Mouse (Mus musculus): ENCODE data around the gene Krt10. TPM values are rescaled to one million over a fixed set of nuclear protein-coding genes. Genes with fewer than 3 reads are reported as not detected.
A peak's percentile ranks its signal among the peaks of the same experiment; 100 is the strongest.

Gene Krt10
- polyA plus RNA-seq, 1 experiment from 2014 or later = 24.0 TPM

- 30% methylated on average over 9 of the region's 9 CpGs for WGBS
Observed at GRCm38 (mm10) chr11:99364412-99364811, 24.8 kb downstream of the Krt10 start.

GRCm38 (mm10) chr11:99361423-99361822, 27.7 kb downstream of the Krt10 start:
- ATAC-seq (ENCODE audit: insufficient number of reproducible peaks, low FRiP score, low TSS enrichment, low read depth) (no peak), DNase-seq (ENCODE audit: low spot score) (no peak)
- 83% methylated on average over 8 of the region's 8 CpGs for WGBS

More at GRCm38 (mm10) chr11:99364412-99364811, 24.8 kb downstream of the Krt10 start:
- no peak overlapping the region for H3K27ac ChIP-seq (replicated peaks; ENCODE audit: low read depth, low read length)
- H3K4me3 ChIP-seq (ENCODE audit: low read depth, low read length) = no peak overlapping the region
- H3K36me3 ChIP-seq (ENCODE audit: control insufficient read depth, insufficient read depth, low read length) = no peaks in the 10 kb centered on the region
- H3K4me1 ChIP-seq (ENCODE audit: control insufficient read depth, insufficient read depth, low read length) = no peaks in the 10 kb centered on the region
- H3K4me2 ChIP-seq (ENCODE audit: low read depth, severe bottlenecking) = no peak overlapping the region
- no peak overlapping the region for H3K9ac ChIP-seq (ENCODE audit: low read length)
- DNase-seq (ENCODE audit: low spot score) (peak; percentile 64), ATAC-seq (ENCODE audit: insufficient number of reproducible peaks, low FRiP score, low TSS enrichment, low read depth) (no peak)
- no peaks in the 10 kb centered on the region for H3K9me3 ChIP-seq (ENCODE audit: control insufficient read depth, low read length)
- H3K27me3 ChIP-seq (ENCODE audit: control insufficient read depth, insufficient read depth, low read length) = no peaks in the 10 kb centered on the region

GRCm38 (mm10) chr11:99351004-99351403, 38.2 kb downstream of the Krt10 start, which contains the start of gene Krt27:
Gene Krt27, minus strand, starts transcription at chr11:99351104.
- no peak within 1 kb of the TSS for H3K9ac ChIP-seq (ENCODE audit: low read length)
- WGBS = 77% methylated on average over 12 of the region's 12 CpGs
- H3K27me3 ChIP-seq (ENCODE audit: control insufficient read depth, insufficient read depth, low read length) = no peaks in the 10 kb centered on the region
- H3K36me3 ChIP-seq (ENCODE audit: control insufficient read depth, insufficient read depth, low read length) = no peaks in the 10 kb centered on the region
- H3K4me1 ChIP-seq (ENCODE audit: control insufficient read depth, insufficient read depth, low read length) = no peaks in the 10 kb centered on the region
- DNase-seq (ENCODE audit: low spot score) (no peak), ATAC-seq (ENCODE audit: insufficient number of reproducible peaks, low FRiP score, low TSS enrichment, low read depth) (no peak)
- no peak within 1 kb of the TSS for H3K4me3 ChIP-seq (ENCODE audit: low read depth, low read length)
- no peak within 1 kb of the TSS for H3K27ac ChIP-seq (replicated peaks; ENCODE audit: low read depth, low read length)
- no peak within 1 kb of the TSS for H3K4me2 ChIP-seq (ENCODE audit: low read depth, severe bottlenecking)
- H3K9me3 ChIP-seq (ENCODE audit: control insufficient read depth, low read length) = no peaks in the 10 kb centered on the region

More at GRCm38 (mm10) chr11:99361423-99361822, 27.7 kb downstream of the Krt10 start:
- Histone ChIP-seq H3K27me3 (ENCODE audit: control insufficient read depth, insufficient read depth, low read length) (no peaks in the 10 kb centered on the region), H3K9me3 (ENCODE audit: control insufficient read depth, low read length) (no peaks in the 10 kb centered on the region), H3K4me1 (ENCODE audit: control insufficient read depth, insufficient read depth, low read length) (no peaks in the 10 kb centered on the region), H3K36me3 (ENCODE audit: control insufficient read depth, insufficient read depth, low read length) (no peaks in the 10 kb centered on the region), H3K27ac (replicated peaks; ENCODE audit: low read depth, low read length) (no peak overlapping the region), H3K4me2 (ENCODE audit: low read depth, severe bottlenecking) (no peak overlapping the region), H3K9ac (ENCODE audit: low read length) (no peak overlapping the region), H3K4me3 (ENCODE audit: low read depth, low read length) (no peak overlapping the region)

GRCm38 (mm10) chr11:99339299-99339847, 49.8 kb downstream of the Krt10 start:
- 84% methylated on average over 11 of the region's 11 CpGs for WGBS
- H3K9ac ChIP-seq (ENCODE audit: low read length) = no peak overlapping the region
- H3K4me1 ChIP-seq (ENCODE audit: control insufficient read depth, insufficient read depth, low read length) = no peaks in the 10 kb centered on the region
- DNase-seq (ENCODE audit: low spot score) = no peak
- H3K4me3 ChIP-seq (ENCODE audit: low read depth, low read length) = no peak overlapping the region
- no peaks in the 10 kb centered on the region for H3K9me3 ChIP-seq (ENCODE audit: control insufficient read depth, low read length)
- no peak overlapping the region for H3K4me2 ChIP-seq (ENCODE audit: low read depth, severe bottlenecking)
- ATAC-seq (ENCODE audit: insufficient number of reproducible peaks, low FRiP score, low TSS enrichment, low read depth) = no peak
- no peak overlapping the region for H3K27ac ChIP-seq (replicated peaks; ENCODE audit: low read depth, low read length)
- no peaks in the 10 kb centered on the region for H3K36me3 ChIP-seq (ENCODE audit: control insufficient read depth, insufficient read depth, low read length)
- no peaks in the 10 kb centered on the region for H3K27me3 ChIP-seq (ENCODE audit: control insufficient read depth, insufficient read depth, low read length)

GRCm38 (mm10) chr11:99337866-99338265, 51.3 kb downstream of the Krt10 start, which contains the start of gene Krt26:
Gene Krt26, minus strand, starts transcription at chr11:99337966.
- no peaks in the 10 kb centered on the region for H3K27me3 ChIP-seq (ENCODE audit: control insufficient read depth, insufficient read depth, low read length)
- no peak within 1 kb of the TSS for H3K4me3 ChIP-seq (ENCODE audit: low read depth, low read length)
- no peak for ATAC-seq (ENCODE audit: insufficient number of reproducible peaks, low FRiP score, low TSS enrichment, low read depth)
- no peak within 1 kb of the TSS for H3K27ac ChIP-seq (replicated peaks; ENCODE audit: low read depth, low read length)
- no peaks in the 10 kb centered on the region for H3K9me3 ChIP-seq (ENCODE audit: control insufficient read depth, low read length)
- H3K4me2 ChIP-seq (ENCODE audit: low read depth, severe bottlenecking) = no peak within 1 kb of the TSS
- DNase-seq (ENCODE audit: low spot score) = no peak
- no peaks in the 10 kb centered on the region for H3K4me1 ChIP-seq (ENCODE audit: control insufficient read depth, insufficient read depth, low read length)
- H3K9ac ChIP-seq (ENCODE audit: low read length) = no peak within 1 kb of the TSS
- H3K36me3 ChIP-seq (ENCODE audit: control insufficient read depth, insufficient read depth, low read length) = no peaks in the 10 kb centered on the region
- WGBS = 92% methylated on average over 11 of the region's 11 CpGs

Other genes starting within 250 kb of the Krt10 start
- 1.0 and 1.3 TPM in 2 replicates for gene Ccr7, start 234.3 kb downstream of the Krt10 start, polyA plus RNA-seq (2014; fragmentation: Nextera tagmentation; extraction: Ambion mirVana)
- 261 and 272 TPM in 2 replicates for gene Smarce1, start 158.3 kb downstream of the Krt10 start, polyA plus RNA-seq (2014; fragmentation: Nextera tagmentation; extraction: Ambion mirVana)
- gene Krt222, start 145.3 kb downstream of the Krt10 start, polyA plus RNA-seq (2014; fragmentation: Nextera tagmentation; extraction: Ambion mirVana) = 0.13 and 0.16 TPM in 2 replicates
- 0.51 TPM in 1 of 2 replicates, not detected in the other for gene Krt24, start 104.1 kb downstream of the Krt10 start, polyA plus RNA-seq (2014; fragmentation: Nextera tagmentation; extraction: Ambion mirVana)
- not detected in 2 replicates for gene Krt25, start 66.4 kb downstream of the Krt10 start, polyA plus RNA-seq (2014; fragmentation: Nextera tagmentation; extraction: Ambion mirVana)
- gene Krt26, start 51.4 kb downstream of the Krt10 start, polyA plus RNA-seq (2014; fragmentation: Nextera tagmentation; extraction: Ambion mirVana) = not detected in 2 replicates
- gene Krt27, start 38.3 kb downstream of the Krt10 start, polyA plus RNA-seq (2014; fragmentation: Nextera tagmentation; extraction: Ambion mirVana) = not detected in 2 replicates
- gene Krt28, start 14.5 kb downstream of the Krt10 start, polyA plus RNA-seq (2014; fragmentation: Nextera tagmentation; extraction: Ambion mirVana) = 0.41 and 0.47 TPM in 2 replicates
- gene Krt12, start 32.9 kb upstream of the Krt10 start, polyA plus RNA-seq (2014; fragmentation: Nextera tagmentation; extraction: Ambion mirVana) = not detected in 2 replicates
- gene Krt20, start 48.8 kb upstream of the Krt10 start, polyA plus RNA-seq (2014; fragmentation: Nextera tagmentation; extraction: Ambion mirVana) = 0.32 and 0.44 TPM in 2 replicates
- 0.24 and 0.35 TPM in 2 replicates for gene Krt23, start 103.8 kb upstream of the Krt10 start, polyA plus RNA-seq (2014; fragmentation: Nextera tagmentation; extraction: Ambion mirVana)
- gene Krt39, start 132.0 kb upstream of the Krt10 start, polyA plus RNA-seq (2014; fragmentation: Nextera tagmentation; extraction: Ambion mirVana) = 0.12 TPM in 1 of 2 replicates, not detected in the other
- not detected in 2 replicates for gene Krt40, start 153.8 kb upstream of the Krt10 start, polyA plus RNA-seq (2014; fragmentation: Nextera tagmentation; extraction: Ambion mirVana)
- not detected in 2 replicates for gene Krtap3-3, start 161.5 kb upstream of the Krt10 start, polyA plus RNA-seq (2014; fragmentation: Nextera tagmentation; extraction: Ambion mirVana)
- gene Krtap3-2, start 167.5 kb upstream of the Krt10 start, polyA plus RNA-seq (2014; fragmentation: Nextera tagmentation; extraction: Ambion mirVana) = not detected in 2 replicates
- gene Gm11939, start 170.1 kb upstream of the Krt10 start, polyA plus RNA-seq (2014; fragmentation: Nextera tagmentation; extraction: Ambion mirVana) = not detected in 2 replicates
- gene Krtap3-1, start 177.3 kb upstream of the Krt10 start, polyA plus RNA-seq (2014; fragmentation: Nextera tagmentation; extraction: Ambion mirVana) = not detected in 2 replicates
- not detected in 2 replicates for gene Krtap1-5, start 191.7 kb upstream of the Krt10 start, polyA plus RNA-seq (2014; fragmentation: Nextera tagmentation; extraction: Ambion mirVana)
- gene Krtap1-4, start 194.3 kb upstream of the Krt10 start, polyA plus RNA-seq (2014; fragmentation: Nextera tagmentation; extraction: Ambion mirVana) = not detected in 2 replicates
- gene Krtap1-3, start 202.0 kb upstream of the Krt10 start, polyA plus RNA-seq (2014; fragmentation: Nextera tagmentation; extraction: Ambion mirVana) = not detected in 2 replicates
- gene Krtap9-3, start 208.7 kb upstream of the Krt10 start, polyA plus RNA-seq (2014; fragmentation: Nextera tagmentation; extraction: Ambion mirVana) = not detected in 2 replicates
- gene Gm11938, start 213.9 kb upstream of the Krt10 start, polyA plus RNA-seq (2014; fragmentation: Nextera tagmentation; extraction: Ambion mirVana) = not detected in 2 replicates
- not detected in 2 replicates for gene Gm11937, start 220.8 kb upstream of the Krt10 start, polyA plus RNA-seq (2014; fragmentation: Nextera tagmentation; extraction: Ambion mirVana)
- gene Krtap2-4, start 225.5 kb upstream of the Krt10 start, polyA plus RNA-seq (2014; fragmentation: Nextera tagmentation; extraction: Ambion mirVana) = not detected in 2 replicates
- not detected in 2 replicates for gene Gm11562, start 231.1 kb upstream of the Krt10 start, polyA plus RNA-seq (2014; fragmentation: Nextera tagmentation; extraction: Ambion mirVana)
- not detected in 2 replicates for gene Krtap4-1, start 238.9 kb upstream of the Krt10 start, polyA plus RNA-seq (2014; fragmentation: Nextera tagmentation; extraction: Ambion mirVana)
- gene Krtap4-2, start 245.7 kb upstream of the Krt10 start, polyA plus RNA-seq (2014; fragmentation: Nextera tagmentation; extraction: Ambion mirVana) = not detected in 2 replicates